ENCODE assay signal across 13 mouse cellular contexts in the genomic region with DNA sequence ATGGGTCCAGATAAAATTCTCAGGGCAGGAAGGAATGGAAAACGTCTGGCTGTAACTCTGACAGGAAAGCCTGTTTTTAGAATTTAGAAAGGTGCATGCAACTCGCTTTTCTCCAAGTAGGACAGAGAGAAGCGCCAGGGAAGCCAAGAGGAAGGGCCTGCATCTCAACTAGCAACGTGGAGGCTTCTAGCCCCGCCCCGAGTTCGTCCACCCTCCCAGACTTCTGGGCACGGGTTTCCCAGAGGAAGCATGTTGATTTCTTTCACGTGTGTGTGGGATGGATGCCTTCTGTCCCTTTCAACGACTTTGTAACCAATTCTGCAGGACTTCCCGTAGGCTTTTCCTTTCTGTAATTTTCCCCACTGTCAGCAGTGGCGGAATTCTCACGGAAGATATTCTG.
DNase-seq lines count a peak whose midpoint lies in the region; ATAC-seq and TF ChIP-seq lines count a peak whose summit lies in the region.
"Had no signal": no experiment of that assay in that cellular context is flagged by ENCODE, and none has a peak within 500 bp of the region (broad histone marks: within the 10 kb centered on the region; RNA-seq: fewer than 3 reads in every experiment).

No protein-coding gene starts in this region.

- WGBS in lung, embryonic 14.5 days, result 32% methylated on average over 13 of the region's 13 CpGs
- WGBS in lung, adult 2 months, result 29% methylated on average over 13 of the region's 13 CpGs
- WGBS in heart, adult 2 months, result 26% methylated on average over 13 of the region's 13 CpGs
- 39% methylated on average over 13 of the region's 13 CpGs for WGBS in heart, embryonic 15.5 days
- 74% methylated on average over 13 of the region's 13 CpGs for WGBS in forebrain, embryonic 14.5 days

- no peak for TF ChIP-seq EP300 in heart, adult 2 months (IDR thresholded peaks at IDR 0.05; ENCODE audit: insufficient read depth, low read depth, low read length)

- peak; percentile 72 for DNase-seq in lung, embryonic 14.5 days
- DNase-seq in lung, adult 2 months, result no peak
- DNase-seq in heart, adult 2 months, result peak; percentile 42 to 45
- peak; percentile 23 for DNase-seq in lung, postnatal 25 days (ENCODE audit: low spot score)
- DNase-seq in spleen, postnatal 14 days (ENCODE audit: low spot score in 2 of 2), result no peak
- no peak for DNase-seq in Muller cell, postnatal 12 days (ENCODE audit: inconsistent ontology term)
- DNase-seq in forebrain, embryonic 14.5 days (ENCODE audit: low spot score), result no peak
- DNase-seq: kidney, adult 11 months; liver had no signal

- no peaks in the 10 kb centered on the region for H3K36me3 ChIP-seq in lung, embryonic 14.5 days (ENCODE audit: insufficient read depth)
- no peaks in the 10 kb centered on the region for H3K36me3 ChIP-seq in heart, adult 2 months (ENCODE audit: control insufficient read depth, insufficient read depth, low read length)
- H3K36me3 ChIP-seq in heart, embryonic 15.5 days, result no peaks in the 10 kb centered on the region
- H3K36me3 ChIP-seq in forebrain, embryonic 14.5 days (ENCODE audit: control insufficient read depth, insufficient read depth, low read length), result no peaks in the 10 kb centered on the region
- H3K36me3 ChIP-seq: midbrain, embryonic 12.5 days; neural tube, embryonic 13.5 days; stomach, embryonic 15.5 days had no signal

- no peaks in the 10 kb centered on the region for H3K79me2 ChIP-seq in heart, adult 2 months (replicated peaks; ENCODE audit: control insufficient read depth, insufficient read depth, low read length)

- H3K9ac ChIP-seq in lung, embryonic 14.5 days, result no peak overlapping the region
- no peak overlapping the region for H3K9ac ChIP-seq in heart, adult 2 months (ENCODE audit: low read depth, low read length)
- H3K9ac ChIP-seq in heart, embryonic 15.5 days, result no peak overlapping the region
- H3K9ac ChIP-seq in forebrain, embryonic 14.5 days (ENCODE audit: low read length), result no peak overlapping the region
- H3K9ac ChIP-seq: midbrain, embryonic 12.5 days; neural tube, embryonic 13.5 days; stomach, embryonic 15.5 days had no signal

- H3K9me3 ChIP-seq in lung, embryonic 14.5 days (ENCODE audit: low read depth, low read length), result no peaks in the 10 kb centered on the region
- no peaks in the 10 kb centered on the region for H3K9me3 ChIP-seq in heart, embryonic 15.5 days (replicated peaks)
- no peaks in the 10 kb centered on the region for H3K9me3 ChIP-seq in forebrain, embryonic 14.5 days (replicated peaks; ENCODE audit: control insufficient read depth, low read length)
- H3K9me3 ChIP-seq: midbrain, embryonic 12.5 days; neural tube, embryonic 13.5 days; stomach, embryonic 15.5 days had no signal

- peaks cover 3% of the 10 kb centered on the region; the same call in 1 of the 2 replicates for H3K4me1 ChIP-seq in lung, embryonic 14.5 days (ENCODE audit: insufficient read depth)
- no peaks in the 10 kb centered on the region for H3K4me1 ChIP-seq in lung, adult 2 months (ENCODE audit: control insufficient read depth, insufficient read depth, low read length)
- H3K4me1 ChIP-seq in heart, adult 2 months (ENCODE audit: control insufficient read depth, insufficient read depth, low read length), result no peaks in the 10 kb centered on the region
- H3K4me1 ChIP-seq in heart, embryonic 15.5 days (replicated peaks), result peaks cover 7% of the 10 kb centered on the region
- 0 out of 2 replicates have a peak, but pooled peaks cover 6% of the 10 kb centered on the region for H3K4me1 ChIP-seq in forebrain, embryonic 14.5 days (ENCODE audit: control insufficient read depth, insufficient read depth, low read length)
- H3K4me1 ChIP-seq: midbrain, embryonic 12.5 days; stomach, embryonic 15.5 days had no signal

- no peak overlapping the region for H3K4me3 ChIP-seq in lung, embryonic 14.5 days (ENCODE audit: low read depth, low read length)
- H3K4me3 ChIP-seq in lung, adult 2 months (replicated peaks; ENCODE audit: extremely low read depth, low read depth, low read length), result no peak overlapping the region
- no peak overlapping the region for H3K4me3 ChIP-seq in heart, adult 2 months
- no peak overlapping the region for H3K4me3 ChIP-seq in heart, embryonic 15.5 days
- no peak overlapping the region for H3K4me3 ChIP-seq in forebrain, embryonic 14.5 days (ENCODE audit: low read depth, low read length)
- H3K4me3 ChIP-seq: midbrain, embryonic 12.5 days; neural tube, embryonic 13.5 days; stomach, embryonic 15.5 days had no signal

- H3K27me3 ChIP-seq in lung, embryonic 14.5 days (ENCODE audit: insufficient read depth, low read length), result no peaks in the 10 kb centered on the region
- H3K27me3 ChIP-seq in heart, adult 2 months (ENCODE audit: control insufficient read depth, insufficient read depth, low read length), result no peaks in the 10 kb centered on the region
- H3K27me3 ChIP-seq in heart, embryonic 15.5 days, result no peaks in the 10 kb centered on the region
- H3K27me3 ChIP-seq in forebrain, embryonic 14.5 days (replicated peaks; ENCODE audit: control insufficient read depth, insufficient read depth, low read length), result no peaks in the 10 kb centered on the region
- H3K27me3 ChIP-seq: midbrain, embryonic 12.5 days; neural tube, embryonic 13.5 days; stomach, embryonic 15.5 days had no signal

- TF ChIP-seq CTCF in lung, embryonic 14.5 days (IDR thresholded peaks at IDR 0.05; ENCODE audit: low read depth), result no peak
- no peak for TF ChIP-seq CTCF in lung, adult 2 months (IDR thresholded peaks at IDR 0.05; ENCODE audit: insufficient read depth, low read length)
- no peak for TF ChIP-seq CTCF in heart, adult 2 months (IDR thresholded peaks at IDR 0.05)

- peak overlapping the region; percentile 25; the same call in 1 of the 2 replicates for H3K4me2 ChIP-seq in lung, embryonic 14.5 days
- H3K4me2 ChIP-seq in heart, embryonic 15.5 days, result peak overlapping the region; percentile 36
- H3K4me2 ChIP-seq in forebrain, embryonic 14.5 days (ENCODE audit: low read length), result no peak overlapping the region
- H3K4me2 ChIP-seq: midbrain, embryonic 12.5 days; neural tube, embryonic 13.5 days; stomach, embryonic 15.5 days had no signal

- no peak for TF ChIP-seq POLR2A in lung, adult 2 months (IDR thresholded peaks at IDR 0.05; ENCODE audit: borderline replicate concordance, extremely low read depth, low read depth, low read length)
- TF ChIP-seq POLR2A in heart, adult 2 months (IDR thresholded peaks at IDR 0.05; ENCODE audit: insufficient read depth, low read depth, low read length), result no peak

- ATAC-seq in lung, embryonic 14.5 days (ENCODE audit: insufficient read depth), result peak; percentile 60; the same call in 1 of the 2 replicates
- ATAC-seq in heart, embryonic 15.5 days (replicated peaks; ENCODE audit: insufficient number of reproducible peaks, insufficient read depth, low FRiP score, low read depth), result 0 out of 2 replicates have a peak, but pooled peaks have one; percentile 18
- no peak for ATAC-seq in forebrain, embryonic 14.5 days

- H3K27ac ChIP-seq in lung, embryonic 14.5 days (ENCODE audit: low read depth), result no peak overlapping the region
- H3K27ac ChIP-seq in heart, adult 2 months, result no peak overlapping the region
- H3K27ac ChIP-seq in heart, embryonic 15.5 days, result no peak overlapping the region
- H3K27ac ChIP-seq in forebrain, embryonic 14.5 days (ENCODE audit: low read depth, low read length), result no peak overlapping the region
- H3K27ac ChIP-seq: midbrain, embryonic 12.5 days; neural tube, embryonic 13.5 days; stomach, embryonic 15.5 days had no signal

- intact Hi-C loops in heart, adult 2 months (cut with DNase I), result no loop called here

Comparison
In these comparisons a context has a peak if more than half of its experiments do, and no peak if none do; other contexts are left out.
1. DNase-seq: peak in lung, embryonic 14.5 days (single experiment), heart, adult 2 months (2 of 2) and lung, postnatal 25 days (single experiment); none in lung, adult 2 months (single experiment), spleen, postnatal 14 days (0 of 2), Muller cell, postnatal 12 days (single experiment) and forebrain, embryonic 14.5 days (single experiment).